Mouse (Mus musculus): ENCODE data around the gene Gm15140. TPM values are rescaled to one million over a fixed set of nuclear protein-coding genes. Genes with fewer than 3 reads are reported as not detected.
"Not testable (repeated sequence)": the region's sequence is repeated elsewhere in the genome, so short reads cannot be mapped to it uniquely, and the experiment has no call there.

The Gm15140 gene
- polyA plus RNA-seq (2016; fragmentation: Nextera tagmentation; extraction: Ambion mirVana), result not detected in 2 replicates

GRCm38 (mm10) chrX:154120585-154120984 is at the start of gene Gm15140:
Gene Gm15140, minus strand, starts transcription at chrX:154120685.
- H3K4me3 ChIP-seq; H3K36me3 ChIP-seq; H3K4me1 ChIP-seq; H3K9ac ChIP-seq (replicated peaks); H3K4me2 ChIP-seq (replicated peaks); H3K27ac ChIP-seq (replicated peaks); H3K9me3 ChIP-seq; H3K27me3 ChIP-seq; ATAC-seq (ENCODE audit: low FRiP score, low read depth): not testable (repeated sequence)
- WGBS, result 55% methylated on average over 1 of the region's 1 CpGs

Other genes with a start within 250 kb of the Gm15140 start
- gene Samt1, start 108.0 kb downstream of the Gm15140 start, polyA plus RNA-seq (2016; fragmentation: Nextera tagmentation; extraction: Ambion mirVana), result not detected in 2 replicates
- not detected in 2 replicates for gene 4921511M17Rik, start 86.9 kb downstream of the Gm15140 start, polyA plus RNA-seq (2016; fragmentation: Nextera tagmentation; extraction: Ambion mirVana)
- gene Gm10057, start 65.6 kb downstream of the Gm15140 start, polyA plus RNA-seq (2016; fragmentation: Nextera tagmentation; extraction: Ambion mirVana), result not detected in 2 replicates
- not detected in 2 replicates for gene 4930524N10Rik, start 222.7 kb upstream of the Gm15140 start, polyA plus RNA-seq (2016; fragmentation: Nextera tagmentation; extraction: Ambion mirVana)